Mouse (Mus musculus): ENCODE measurements at regions not wholly inside any gene's neighbourhood (a gene's known extent, or its start where the extent isn't known, plus 50 kb on each side); places are given as distances from the start of the nearest gene placed in this dataset.

DNA sequence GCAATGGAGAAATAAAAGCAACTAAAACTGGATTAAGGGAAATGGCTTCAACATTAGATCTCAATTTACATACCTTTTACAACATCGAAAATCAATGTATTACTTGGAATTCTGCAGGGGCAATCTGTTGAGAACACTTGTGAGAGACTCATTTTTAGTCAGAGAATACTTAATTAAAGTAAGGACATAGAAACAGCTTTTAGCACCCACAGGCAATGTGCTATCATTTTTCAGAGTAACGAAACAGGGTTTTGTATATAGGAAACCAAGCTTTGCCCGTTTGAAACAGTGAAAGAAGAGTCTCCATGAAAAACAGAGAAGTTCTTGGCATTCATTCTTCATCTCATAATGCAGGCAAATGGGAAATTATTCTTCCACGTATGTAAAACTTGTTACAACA is 196.4 kb downstream of the Tdrd3 start:
- TF ChIP-seq CTCF (conservative IDR thresholded peaks at IDR 0.05; ENCODE audit: low read length): no peak
- no peak for TF ChIP-seq POU5F1 (IDR thresholded peaks at IDR 0.05; ENCODE audit: borderline replicate concordance, low read length)
